Mouse (Mus musculus): ENCODE measurements around the gene Ablim2. TPM values are rescaled to one million over a fixed set of nuclear protein-coding genes. Genes with fewer than 3 reads are reported as not detected.
A peak's percentile ranks its signal among the peaks of the same experiment; 100 is the strongest.

Ablim2 gene
- polyA plus RNA-seq, 1 experiment from 2014 or later, result 2.0 TPM

DNA sequence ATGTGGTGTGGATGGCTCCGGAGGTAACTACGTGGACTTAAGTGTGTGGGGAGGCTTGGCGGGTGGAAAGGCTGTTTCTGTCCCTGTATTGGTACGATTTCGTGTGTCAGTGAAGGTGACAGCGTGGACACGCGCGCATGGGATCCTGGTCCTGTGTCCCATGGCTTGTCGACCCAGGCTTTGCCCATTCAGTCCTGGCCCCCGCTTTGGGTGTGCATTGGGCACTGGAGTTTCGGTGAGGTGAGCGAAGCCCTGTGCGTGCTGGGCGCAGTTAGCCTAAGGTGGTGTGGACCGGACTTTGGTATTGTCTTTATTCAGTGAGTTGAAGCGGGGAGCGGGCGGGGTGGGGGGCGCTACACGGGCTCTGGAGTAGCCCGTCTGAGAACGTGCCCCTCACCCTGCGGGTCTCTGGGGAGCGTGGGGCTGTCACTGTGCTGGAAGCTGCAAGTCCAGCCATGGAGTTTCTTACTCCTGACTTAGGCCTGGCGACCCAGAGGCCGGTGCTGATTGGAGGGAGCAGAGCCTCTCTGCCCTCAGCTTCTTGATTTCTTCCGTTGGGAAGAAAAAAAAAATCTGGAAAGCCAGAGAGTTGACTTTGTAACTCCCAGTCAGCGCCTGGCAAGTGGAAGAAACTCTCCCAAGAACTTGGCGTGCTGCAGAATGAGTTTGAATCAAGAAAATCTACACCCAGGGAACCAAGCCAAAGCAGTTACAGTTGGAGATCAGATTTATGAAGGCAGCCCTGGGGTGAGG is 136.8 kb downstream of the Ablim2 start:
- Histone ChIP-seq H3K9ac (peak overlapping the region; percentile 87), H3K9me3 (replicated peaks) (no peaks in the 10 kb centered on the region), H3K4me3 (peak overlapping the region; percentile 62), H3K4me2 (peak overlapping the region; percentile 84), H3K36me3 (ENCODE audit: poor library complexity, severe bottlenecking) (no peaks in the 10 kb centered on the region), H3K27me3 (no peaks in the 10 kb centered on the region), H3K4me1 (peaks cover 53% of the 10 kb centered on the region), H3K27ac (0 out of 2 replicates have a peak overlapping the region, but pooled peaks have one; percentile 41)
- no peak for ATAC-seq
- 9% methylated on average over 30 of the region's 30 CpGs for WGBS

DNA sequence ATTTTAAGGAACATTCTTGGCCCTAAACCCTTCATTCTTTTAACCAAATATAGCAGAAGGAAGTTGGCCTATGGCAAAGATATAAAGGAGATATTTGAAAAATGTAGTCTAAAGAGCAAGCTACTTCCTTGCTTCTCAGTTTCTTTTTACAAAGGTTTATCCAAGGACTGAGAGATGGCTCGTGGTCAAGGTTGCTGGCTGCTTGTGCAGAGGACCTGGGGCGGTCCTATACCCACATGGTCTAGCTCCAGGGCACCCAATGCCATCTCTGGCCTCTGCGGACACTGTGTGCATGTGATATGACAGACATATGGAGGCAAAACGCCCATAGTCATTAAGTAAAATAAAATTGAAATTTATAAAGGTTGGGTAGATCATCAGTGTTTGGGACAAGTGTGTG is 138.2 kb downstream of the Ablim2 start:
- 95% methylated on average over 4 of the region's 4 CpGs for WGBS
- no peak overlapping the region for H3K9ac ChIP-seq

DNA sequence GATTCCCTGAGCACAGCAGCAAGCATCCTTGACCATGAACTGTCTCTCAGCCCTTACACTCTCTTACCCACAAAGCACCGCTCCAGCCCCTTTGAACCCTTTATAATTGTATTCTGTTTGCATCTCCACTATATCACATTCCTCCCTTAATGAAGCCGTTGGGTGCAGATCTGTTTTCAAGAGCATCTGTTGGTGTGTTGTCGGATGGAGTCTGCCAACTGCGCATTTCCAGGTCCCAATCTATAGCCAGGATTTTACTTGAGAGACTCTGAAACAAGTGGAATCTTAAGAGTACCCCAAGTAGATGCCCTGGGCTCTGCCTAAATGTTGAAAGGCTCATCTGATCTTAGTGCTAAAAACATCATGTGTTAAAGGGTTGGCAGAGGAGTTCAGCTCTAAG is 138.9 kb downstream of the Ablim2 start:
- no peak for ATAC-seq
- Histone ChIP-seq H3K27ac (peak overlapping the region; percentile 31; the same call in 1 of the 2 replicates), H3K9me3 (replicated peaks) (no peaks in the 10 kb centered on the region), H3K4me1 (peaks cover 72% of the 10 kb centered on the region), H3K9ac (no peak overlapping the region), H3K4me3 (no peak overlapping the region), H3K27me3 (no peaks in the 10 kb centered on the region), H3K36me3 (ENCODE audit: poor library complexity, severe bottlenecking) (no peaks in the 10 kb centered on the region), H3K4me2 (peak overlapping the region; percentile 84)
- 56% methylated on average over 4 of the region's 4 CpGs for WGBS

More for the DNA sequence above, 138.2 kb downstream of the Ablim2 start:
- H3K27ac ChIP-seq, result no peak overlapping the region
- no peaks in the 10 kb centered on the region for H3K27me3 ChIP-seq
- H3K4me1 ChIP-seq, result peaks cover 66% of the 10 kb centered on the region
- no peaks in the 10 kb centered on the region for H3K9me3 ChIP-seq (replicated peaks)
- no peak overlapping the region for H3K4me3 ChIP-seq
- H3K36me3 ChIP-seq (ENCODE audit: poor library complexity, severe bottlenecking), result no peaks in the 10 kb centered on the region
- H3K4me2 ChIP-seq, result peak overlapping the region; percentile 84
- no peak for ATAC-seq

DNA sequence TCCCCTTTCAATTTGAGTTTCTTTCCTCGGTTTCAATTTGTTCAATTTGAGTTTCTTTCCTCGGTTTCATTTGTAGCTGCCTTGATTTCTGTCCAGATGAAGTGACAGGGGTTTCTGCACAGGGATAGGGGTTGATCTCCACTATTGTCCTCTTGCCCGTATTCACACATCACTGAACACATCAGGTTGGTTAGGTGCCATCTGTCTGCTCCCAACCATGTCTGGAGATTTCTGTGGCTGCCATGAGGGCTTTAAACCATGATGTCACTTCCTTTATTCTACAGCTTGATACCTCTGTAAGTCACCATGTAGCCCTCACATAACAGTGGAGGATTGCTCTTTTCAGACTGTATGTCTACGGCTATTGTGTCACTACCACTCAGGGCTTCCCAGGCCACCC is 139.5 kb downstream of the Ablim2 start:
- Histone ChIP-seq H3K9me3 (replicated peaks) (no peaks in the 10 kb centered on the region), H3K27me3 (no peaks in the 10 kb centered on the region), H3K4me1 (peaks cover 72% of the 10 kb centered on the region), H3K4me3 (no peak overlapping the region), H3K9ac (no peak overlapping the region), H3K36me3 (ENCODE audit: poor library complexity, severe bottlenecking) (no peaks in the 10 kb centered on the region), H3K27ac (0 out of 2 replicates have a peak overlapping the region, but pooled peaks have one; percentile 31), H3K4me2 (peak overlapping the region; percentile 84)
- 79% methylated on average over 4 of the region's 4 CpGs for WGBS
- ATAC-seq, result no peak

DNA sequence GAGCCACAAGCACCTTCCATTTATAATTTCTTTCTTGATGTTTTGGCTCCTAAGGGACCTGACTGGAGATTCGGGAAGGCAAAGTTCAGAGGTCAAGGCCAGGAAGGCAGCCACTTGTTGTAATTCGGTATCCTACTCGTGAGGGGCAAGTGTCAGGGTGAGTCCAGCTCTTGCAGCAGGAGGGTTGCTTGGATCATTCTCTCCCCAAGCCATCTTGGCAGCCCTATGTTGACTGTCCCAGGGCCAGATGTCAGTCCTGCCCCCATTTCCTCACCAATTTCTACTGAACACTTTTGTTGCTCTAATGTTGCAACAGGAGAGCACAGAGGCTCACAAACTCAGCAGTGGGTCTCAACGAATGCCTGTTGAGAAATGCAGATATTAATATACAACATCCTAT is 140.4 kb downstream of the Ablim2 start:
- Histone ChIP-seq H3K4me2 (no peak overlapping the region), H3K36me3 (ENCODE audit: poor library complexity, severe bottlenecking) (no peaks in the 10 kb centered on the region), H3K4me1 (peaks cover 69% of the 10 kb centered on the region), H3K9me3 (replicated peaks) (no peaks in the 10 kb centered on the region), H3K9ac (no peak overlapping the region), H3K27me3 (no peaks in the 10 kb centered on the region), H3K4me3 (no peak overlapping the region), H3K27ac (no peak overlapping the region)
- 81% methylated on average over 4 of the region's 4 CpGs for WGBS
- no peak for ATAC-seq

DNA sequence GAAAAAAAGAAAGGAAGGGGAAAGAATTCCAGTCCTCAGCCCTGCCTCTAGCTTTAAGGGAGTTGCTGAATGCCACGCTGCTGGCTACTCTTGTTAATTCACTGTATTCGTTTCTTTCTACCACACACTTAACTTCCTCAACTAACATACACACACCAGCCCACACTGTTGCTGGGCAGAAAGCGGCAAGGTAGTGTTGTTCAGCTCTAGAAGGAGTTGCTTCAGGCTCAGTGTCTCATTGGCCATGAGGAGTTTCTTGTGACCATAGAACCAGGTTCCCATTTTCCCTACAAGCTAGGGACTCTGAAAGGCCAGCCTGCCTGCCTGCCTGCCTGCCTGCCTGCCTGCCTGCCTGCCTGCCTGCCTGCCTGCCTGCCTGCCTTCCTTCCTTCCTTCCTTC is 141.3 kb downstream of the Ablim2 start:
- WGBS, result 81% methylated on average over 3 of the region's 3 CpGs
- H3K9me3 ChIP-seq (replicated peaks), result no peaks in the 10 kb centered on the region
- H3K36me3 ChIP-seq (ENCODE audit: poor library complexity, severe bottlenecking), result no peaks in the 10 kb centered on the region
- H3K4me1 ChIP-seq, result peaks cover 72% of the 10 kb centered on the region
- no peak overlapping the region for H3K4me2 ChIP-seq
- H3K9ac ChIP-seq, result no peak overlapping the region
- no peak for ATAC-seq
- no peak overlapping the region for H3K4me3 ChIP-seq
- H3K27me3 ChIP-seq, result no peaks in the 10 kb centered on the region
- no peak overlapping the region for H3K27ac ChIP-seq

DNA sequence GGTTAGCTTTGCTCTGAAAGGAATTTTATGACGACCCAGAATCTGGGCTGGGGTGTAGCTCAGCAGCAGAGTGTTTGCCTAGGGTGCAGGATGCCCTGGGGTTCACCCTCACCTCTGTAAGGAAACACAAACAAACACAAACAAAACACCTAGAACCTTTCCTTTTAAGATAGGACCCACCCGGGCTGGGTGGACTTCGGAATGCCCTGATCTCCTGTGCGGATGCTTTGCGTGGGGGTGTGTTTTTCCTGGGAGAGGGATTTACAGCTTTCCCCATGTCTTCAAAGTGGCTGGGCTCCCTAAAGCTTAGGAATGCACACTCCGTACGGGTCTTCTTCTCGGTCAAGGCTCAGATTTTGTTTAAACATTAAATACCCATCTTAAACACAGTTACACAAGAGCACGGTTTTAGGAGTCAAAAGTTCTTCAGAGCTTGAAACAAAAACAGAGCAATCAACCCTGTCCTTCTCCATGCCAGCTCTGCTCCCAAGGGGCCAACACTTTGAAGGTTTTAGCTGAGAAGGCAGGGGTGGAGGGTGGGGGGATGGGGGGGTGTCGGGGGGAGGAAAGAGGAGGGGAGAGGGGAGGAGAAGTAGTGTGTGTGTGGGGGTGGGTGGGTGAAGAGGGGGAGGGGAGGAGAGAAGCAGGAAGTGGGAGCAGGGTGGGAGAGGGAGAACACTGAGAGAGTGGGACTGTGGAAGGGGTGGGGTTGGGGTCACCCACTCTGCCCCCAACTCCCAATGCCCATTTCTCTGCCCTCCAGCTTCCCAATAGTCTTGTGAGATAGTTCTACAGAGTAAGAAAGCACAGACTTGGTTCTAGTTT is 142.9 kb downstream of the Ablim2 start:
- H3K4me1 ChIP-seq, result peaks cover 72% of the 10 kb centered on the region
- H3K4me3 ChIP-seq, result no peak overlapping the region
- H3K27ac ChIP-seq, result no peak overlapping the region
- no peak overlapping the region; the same call in 1 of the 2 replicates for H3K9ac ChIP-seq
- WGBS, result 22% methylated on average over 10 of the region's 10 CpGs
- ATAC-seq, result no peak
- H3K4me2 ChIP-seq, result no peak overlapping the region
- no peaks in the 10 kb centered on the region for H3K36me3 ChIP-seq (ENCODE audit: poor library complexity, severe bottlenecking)
- H3K9me3 ChIP-seq (replicated peaks), result no peaks in the 10 kb centered on the region
- no peaks in the 10 kb centered on the region for H3K27me3 ChIP-seq

DNA sequence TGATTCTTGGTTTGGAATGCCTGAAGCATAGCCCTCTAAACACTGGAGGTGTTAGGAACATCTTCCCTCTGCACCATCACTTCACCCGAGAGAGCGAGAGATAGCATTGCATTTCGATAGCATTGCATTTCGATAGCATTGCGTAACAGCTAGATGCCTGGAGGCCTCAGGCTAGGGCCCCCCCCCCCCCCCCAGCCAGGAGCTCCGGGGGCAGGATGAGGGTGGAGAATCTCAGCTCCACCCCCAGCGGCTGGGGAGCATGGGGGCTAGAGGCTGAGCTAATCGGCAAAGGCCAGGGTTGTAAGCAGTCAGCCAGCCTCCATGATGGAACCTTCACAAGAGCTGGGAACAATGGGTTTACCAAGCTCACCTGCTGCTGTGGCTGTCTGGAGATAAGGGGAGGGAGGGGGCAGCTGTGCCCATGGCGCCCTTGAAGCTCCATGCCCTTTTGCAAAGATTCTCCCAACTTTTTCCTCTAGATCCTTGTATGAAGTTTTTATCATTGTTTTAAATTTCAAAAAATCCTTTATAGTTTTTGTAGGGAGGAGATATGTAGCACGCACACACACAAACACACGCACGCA is 143.6 kb downstream of the Ablim2 start:
- no peak overlapping the region for H3K4me3 ChIP-seq
- ATAC-seq, result no peak
- H3K4me1 ChIP-seq, result peaks cover 69% of the 10 kb centered on the region
- 53% methylated on average over 11 of the region's 12 CpGs for WGBS
- H3K36me3 ChIP-seq (ENCODE audit: poor library complexity, severe bottlenecking), result no peaks in the 10 kb centered on the region
- H3K27ac ChIP-seq, result no peak overlapping the region
- H3K9ac ChIP-seq, result no peak overlapping the region
- H3K27me3 ChIP-seq, result no peaks in the 10 kb centered on the region
- no peaks in the 10 kb centered on the region for H3K9me3 ChIP-seq (replicated peaks)
- H3K4me2 ChIP-seq, result no peak overlapping the region

DNA sequence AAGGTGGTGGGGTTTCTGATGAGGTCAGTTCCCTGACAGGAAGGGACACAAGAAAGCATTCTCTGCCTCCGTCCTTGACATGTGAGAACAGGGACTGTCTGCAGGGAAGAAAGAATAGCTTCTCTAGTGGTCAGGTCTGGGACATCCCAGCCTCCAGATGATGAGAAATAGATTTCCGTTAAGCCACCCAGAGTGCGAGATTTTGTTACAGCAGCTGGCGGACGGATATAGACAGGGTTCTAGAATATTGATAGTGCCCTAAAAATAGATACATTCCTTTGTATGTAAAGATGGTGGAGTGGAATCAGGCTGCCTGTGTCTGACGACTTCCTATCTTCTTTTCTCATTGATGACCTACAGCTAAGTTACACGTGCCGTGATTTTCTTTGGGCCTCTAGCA is 145.8 kb downstream of the Ablim2 start:
- Histone ChIP-seq H3K36me3 (ENCODE audit: poor library complexity, severe bottlenecking) (no peaks in the 10 kb centered on the region), H3K9me3 (replicated peaks) (no peaks in the 10 kb centered on the region), H3K4me1 (peaks cover 67% of the 10 kb centered on the region), H3K27me3 (no peaks in the 10 kb centered on the region), H3K9ac (no peak overlapping the region), H3K4me2 (no peak overlapping the region), H3K27ac (no peak overlapping the region), H3K4me3 (no peak overlapping the region)
- ATAC-seq, result no peak
- 82% methylated on average over 8 of the region's 8 CpGs for WGBS

DNA sequence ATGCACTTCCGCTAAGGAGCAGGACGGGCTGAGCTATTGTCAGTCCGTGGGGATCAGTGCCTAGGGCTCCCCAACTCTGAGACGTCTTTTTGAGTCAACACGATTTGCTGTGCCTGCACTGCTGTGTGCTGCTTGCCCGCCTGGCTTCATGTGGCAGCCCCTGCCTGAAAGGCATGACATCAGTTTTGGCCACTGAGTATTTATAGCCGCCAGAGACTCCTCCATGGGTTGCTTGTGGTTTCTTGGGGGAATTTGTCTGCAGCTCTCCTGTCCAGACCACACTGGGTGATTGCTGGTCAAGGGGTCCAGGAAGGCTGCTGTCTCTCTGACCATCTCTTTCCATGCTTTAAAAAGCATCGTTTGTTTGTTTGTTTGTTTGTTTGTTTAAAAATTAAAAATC is 147.6 kb downstream of the Ablim2 start:
- Histone ChIP-seq H3K9me3 (replicated peaks) (no peaks in the 10 kb centered on the region), H3K4me2 (no peak overlapping the region), H3K9ac (no peak overlapping the region), H3K36me3 (ENCODE audit: poor library complexity, severe bottlenecking) (no peaks in the 10 kb centered on the region), H3K4me3 (no peak overlapping the region), H3K4me1 (peaks cover 72% of the 10 kb centered on the region), H3K27me3 (no peaks in the 10 kb centered on the region), H3K27ac (no peak overlapping the region)
- WGBS, result 59% methylated on average over 8 of the region's 8 CpGs
- no peak for ATAC-seq

DNA sequence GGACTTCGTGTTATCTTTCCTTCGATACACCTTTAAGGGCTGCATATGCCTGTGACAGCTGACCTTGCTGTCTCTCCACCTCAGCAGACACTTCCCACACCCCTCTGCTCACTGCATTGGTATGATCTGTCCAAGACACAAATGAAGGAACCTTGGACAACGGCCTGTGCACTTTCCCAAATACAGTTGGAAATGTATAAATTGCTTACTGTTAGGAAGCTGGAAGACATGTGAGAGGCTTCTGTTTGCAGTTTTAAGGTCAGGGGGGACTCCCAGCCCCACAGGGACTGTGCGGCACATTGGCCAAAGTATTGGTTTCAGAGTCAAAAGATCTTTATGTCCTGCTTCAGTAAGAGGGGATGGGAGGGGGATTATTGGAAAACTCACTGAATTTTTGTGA is 149.4 kb downstream of the Ablim2 start:
- 92% methylated on average over 4 of the region's 4 CpGs for WGBS
- H3K27ac ChIP-seq, result no peak overlapping the region
- H3K4me2 ChIP-seq, result no peak overlapping the region
- H3K27me3 ChIP-seq, result no peaks in the 10 kb centered on the region
- peaks cover 61% of the 10 kb centered on the region for H3K4me1 ChIP-seq
- ATAC-seq, result no peak
- H3K9ac ChIP-seq, result no peak overlapping the region
- 0 out of 2 replicates have a peak, but pooled peaks cover under 1% of the 10 kb centered on the region for H3K9me3 ChIP-seq (replicated peaks)
- no peak overlapping the region for H3K4me3 ChIP-seq
- no peaks in the 10 kb centered on the region for H3K36me3 ChIP-seq (ENCODE audit: poor library complexity, severe bottlenecking)

Measured in forebrain, embryonic 13.5 days (tissue).